Mouse (Mus musculus) lung, embryonic 16.5 days (tissue): ENCODE data around the gene Rps7. TPM values are rescaled to one million over a fixed set of nuclear protein-coding genes. Genes with fewer than 3 reads are reported as not detected.

Source experiments
- ATAC-seq: fragments of 200-750 bp; cut with Nextera tagmentation; 2 replicates; pipeline ENCODE4 v1.8.0; 2017; ENCODE audit warnings: low read depth, mild to moderate bottlenecking, moderate library complexity
- H3K27ac ChIP-seq: fragments of 300-500 bp; sonication (generic); 2 replicates; pipeline ENCODE4 v1.5.1; 2014; ENCODE audit warnings: mild to moderate bottlenecking, control low read depth, low read length
- H3K27me3 ChIP-seq: fragments of 300-500 bp; sonication (generic); 2 replicates; pipeline ENCODE4 v1.6.1; 2014; ENCODE audit warnings: low read depth, low read length, mixed read lengths; ENCODE audit not compliant: control insufficient read depth, insufficient read depth
- H3K36me3 ChIP-seq: fragments of 300-500 bp; sonication (generic); 2 replicates; pipeline ENCODE4 v1.6.1; 2014; ENCODE audit warnings: low read length; ENCODE audit not compliant: control insufficient read depth, insufficient read depth
- H3K4me1 ChIP-seq: fragments of 300-500 bp; sonication (generic); replicated peaks from 2 replicates; pipeline ENCODE4 v1.6.1; 2014; ENCODE audit warnings: low read length, mixed read lengths; ENCODE audit not compliant: control insufficient read depth, insufficient read depth
- H3K4me2 ChIP-seq: fragments of 300-500 bp; sonication (generic); 2 replicates; pipeline ENCODE4 v1.6.1; 2014; ENCODE audit warnings: low read depth, low read length, control low read depth
- H3K4me3 ChIP-seq: fragments of 300-500 bp; sonication (generic); 2 replicates; pipeline ENCODE4 v1.5.1; 2014; ENCODE audit warnings: mild to moderate bottlenecking, low read length, control low read depth
- H3K9ac ChIP-seq: fragments of 300-500 bp; sonication (generic); 2 replicates; pipeline ENCODE4 v1.6.1; 2014; ENCODE audit warnings: low read length, control low read depth
- H3K9me3 ChIP-seq: fragments of 300-500 bp; sonication (generic); 2 replicates; pipeline ENCODE4 v1.6.1; 2016; ENCODE audit warnings: low read length; ENCODE audit not compliant: control insufficient read depth
- WGBS: fragments of 180-500 bp; shearing (Covaris S2); extraction: QIAGEN DNeasy Blood & Tissue Kit; methylation state at CpG from one replicate; pipeline ENCODE4 v1.1.7; 2014; 5-methylcytosine and 5-hydroxymethylcytosine counted together
- polyA plus RNA-seq: library from polyadenylated mRNA; unstranded; fragments of >200 nt; fragmentation: Nextera tagmentation; extraction: Ambion mirVana; gene quantifications from 2 replicates; pipeline ENCODE4 v1.2.1, GENCODE M21; 2015

Rps7 gene
- polyA plus RNA-seq, 1 experiment from 2014 or later: 691 TPM

- no peaks in the 10 kb centered on the region for H3K9me3 ChIP-seq
- peak within 1 kb of the TSS; percentile 84 for H3K9ac ChIP-seq
- H3K27me3 ChIP-seq: no peaks in the 10 kb centered on the region
- H3K27ac ChIP-seq: peak within 1 kb of the TSS; percentile 72
- H3K4me3 ChIP-seq: peak within 1 kb of the TSS; percentile 93
- peaks cover 6% of the 10 kb centered on the region for H3K4me1 ChIP-seq
- peak within 1 kb of the TSS; percentile 71 for H3K4me2 ChIP-seq
- H3K36me3 ChIP-seq: peaks cover 8% of the 10 kb centered on the region
- 2% methylated on average over 52 of the region's 52 CpGs for whole genome bisulfite sequencing
- peak; percentile 97 for ATAC-seq
Measured at GRCm38 (mm10) chr12:28649141-28650110, 13.7 kb upstream of the Rps7 start, which contains the start of gene Rnaseh1. TSS of gene Rnaseh1 (plus strand) at chr12:28649602.

- H3K27ac ChIP-seq: no peak overlapping the region
- H3K36me3 ChIP-seq: peaks cover 2% of the 10 kb centered on the region; the same call in 1 of the 2 replicates
- H3K9me3 ChIP-seq: no peaks in the 10 kb centered on the region
- ATAC-seq: no peak
- 58% methylated on average over 2 of the region's 2 CpGs for WGBS
- no peak overlapping the region for H3K4me3 ChIP-seq
- no peak overlapping the region for H3K9ac ChIP-seq
- H3K27me3 ChIP-seq: no peaks in the 10 kb centered on the region
- no peak overlapping the region for H3K4me2 ChIP-seq
- peaks cover 7% of the 10 kb centered on the region; the same call in 1 of the 2 replicates for H3K4me1 ChIP-seq
Measured at GRCm38 (mm10) chr12:28638778-28639177, 3.0 kb upstream of the Rps7 start.

GRCm38 (mm10) chr12:28636543-28636942 is 790 bp upstream of the Rps7 start:
- Histone ChIP-seq H3K9ac (no peak overlapping the region; the same call in 1 of the 2 replicates), H3K27ac (no peak overlapping the region), H3K9me3 (no peaks in the 10 kb centered on the region), H3K4me3 (peak overlapping the region; percentile 80), H3K36me3 (peaks cover 25% of the 10 kb centered on the region), H3K4me2 (peak overlapping the region; percentile 56), H3K27me3 (no peaks in the 10 kb centered on the region), H3K4me1 (peaks cover 10% of the 10 kb centered on the region)
- WGBS: 84% methylated on average over 6 of the region's 6 CpGs
- ATAC-seq: no peak

GRCm38 (mm10) chr12:28635058-28635534 is 657 bp downstream of the Rps7 start:
- peaks cover 10% of the 10 kb centered on the region for H3K4me1 ChIP-seq
- peak overlapping the region; percentile 52 for H3K4me2 ChIP-seq
- peaks cover 37% of the 10 kb centered on the region for H3K36me3 ChIP-seq
- H3K27me3 ChIP-seq: no peaks in the 10 kb centered on the region
- peak overlapping the region; percentile 97 for H3K9ac ChIP-seq
- H3K27ac ChIP-seq: peak overlapping the region; percentile 78
- no peaks in the 10 kb centered on the region for H3K9me3 ChIP-seq
- peak overlapping the region; percentile 80 for H3K4me3 ChIP-seq
- 1% methylated on average over 23 of the region's 23 CpGs for WGBS
- ATAC-seq: peak; percentile 27

- H3K27me3 ChIP-seq: no peaks in the 10 kb centered on the region
- peaks cover 51% of the 10 kb centered on the region for H3K36me3 ChIP-seq
- no peak overlapping the region for H3K27ac ChIP-seq
- H3K4me1 ChIP-seq: peaks cover 7% of the 10 kb centered on the region
- H3K4me2 ChIP-seq: no peak overlapping the region
- no peak overlapping the region for H3K9ac ChIP-seq
- no peak for ATAC-seq
- no peaks in the 10 kb centered on the region for H3K9me3 ChIP-seq
- no peak overlapping the region for H3K4me3 ChIP-seq
- WGBS: 90% methylated on average over 2 of the region's 2 CpGs
Measured at GRCm38 (mm10) chr12:28628436-28628835, 7.3 kb downstream of the Rps7 start.

- Histone ChIP-seq H3K4me3 (no peak overlapping the region), H3K27ac (no peak overlapping the region), H3K9me3 (no peaks in the 10 kb centered on the region), H3K27me3 (no peaks in the 10 kb centered on the region), H3K9ac (no peak overlapping the region), H3K4me2 (no peak overlapping the region), H3K36me3 (peaks cover 38% of the 10 kb centered on the region), H3K4me1 (peaks cover 16% of the 10 kb centered on the region)
- WGBS: 44% methylated on average over 4 of the region's 4 CpGs
- no peak for ATAC-seq
Measured at GRCm38 (mm10) chr12:28627092-28627491, 8.7 kb downstream of the Rps7 start.

GRCm38 (mm10) chr12:28625407-28625806 is 10.3 kb downstream of the Rps7 start:
- 46% methylated on average over 7 of the region's 7 CpGs for WGBS
- Histone ChIP-seq H3K27ac (no peak overlapping the region), H3K4me3 (no peak overlapping the region), H3K9me3 (no peaks in the 10 kb centered on the region), H3K27me3 (no peaks in the 10 kb centered on the region), H3K36me3 (peaks cover 23% of the 10 kb centered on the region), H3K4me2 (no peak overlapping the region), H3K9ac (no peak overlapping the region), H3K4me1 (peaks cover 21% of the 10 kb centered on the region)
- peak; percentile 35; the same call in 1 of the 2 replicates for ATAC-seq

- ATAC-seq: no peak
- Histone ChIP-seq H3K4me1 (peaks cover 21% of the 10 kb centered on the region), H3K27me3 (no peaks in the 10 kb centered on the region), H3K36me3 (peaks cover 11% of the 10 kb centered on the region), H3K9ac (no peak overlapping the region), H3K4me2 (no peak overlapping the region), H3K9me3 (no peaks in the 10 kb centered on the region), H3K27ac (no peak overlapping the region), H3K4me3 (no peak overlapping the region)
- 76% methylated on average over 2 of the region's 2 CpGs for WGBS
Measured at GRCm38 (mm10) chr12:28624251-28624650, 11.5 kb downstream of the Rps7 start.

- Histone ChIP-seq H3K36me3 (peaks cover 2% of the 10 kb centered on the region; the same call in 1 of the 2 replicates), H3K27me3 (no peaks in the 10 kb centered on the region), H3K4me1 (peaks cover 21% of the 10 kb centered on the region), H3K9ac (no peak within 1 kb of the TSS), H3K27ac (peak within 1 kb of the TSS; percentile 41), H3K4me2 (no peak within 1 kb of the TSS), H3K9me3 (no peaks in the 10 kb centered on the region), H3K4me3 (no peak within 1 kb of the TSS)
- peak; percentile 80 for ATAC-seq
- WGBS: 13% methylated on average over 5 of the region's 5 CpGs
Measured at GRCm38 (mm10) chr12:28623195-28623594, 12.6 kb downstream of the Rps7 start, which contains the start of gene Colec11. TSS of gene Colec11 (minus strand) at chr12:28623377.
